Mouse (Mus musculus) central nervous system, embryonic 14 days (tissue): ENCODE data around the gene Ecpas. TPM values are rescaled to one million over a fixed set of nuclear protein-coding genes. Genes with fewer than 3 reads are reported as not detected.

Source experiments
- polyA plus RNA-seq: library from polyadenylated mRNA; depleted of rRNA; stranded (reverse); fragments of >200 nt; gene quantifications from 2 replicates; pipeline ENCODE4 v1.2.3, GENCODE M21; 2012; rRNA removed

Ecpas gene
- 28.0 and 28.1 TPM in 2 replicates for polyA plus RNA-seq

GRCm38 (mm10) chr4:58912629-58913335 is at the start of gene Ecpas:
Gene Ecpas, minus strand, starts transcription at chr4:58912749.

DNA sequence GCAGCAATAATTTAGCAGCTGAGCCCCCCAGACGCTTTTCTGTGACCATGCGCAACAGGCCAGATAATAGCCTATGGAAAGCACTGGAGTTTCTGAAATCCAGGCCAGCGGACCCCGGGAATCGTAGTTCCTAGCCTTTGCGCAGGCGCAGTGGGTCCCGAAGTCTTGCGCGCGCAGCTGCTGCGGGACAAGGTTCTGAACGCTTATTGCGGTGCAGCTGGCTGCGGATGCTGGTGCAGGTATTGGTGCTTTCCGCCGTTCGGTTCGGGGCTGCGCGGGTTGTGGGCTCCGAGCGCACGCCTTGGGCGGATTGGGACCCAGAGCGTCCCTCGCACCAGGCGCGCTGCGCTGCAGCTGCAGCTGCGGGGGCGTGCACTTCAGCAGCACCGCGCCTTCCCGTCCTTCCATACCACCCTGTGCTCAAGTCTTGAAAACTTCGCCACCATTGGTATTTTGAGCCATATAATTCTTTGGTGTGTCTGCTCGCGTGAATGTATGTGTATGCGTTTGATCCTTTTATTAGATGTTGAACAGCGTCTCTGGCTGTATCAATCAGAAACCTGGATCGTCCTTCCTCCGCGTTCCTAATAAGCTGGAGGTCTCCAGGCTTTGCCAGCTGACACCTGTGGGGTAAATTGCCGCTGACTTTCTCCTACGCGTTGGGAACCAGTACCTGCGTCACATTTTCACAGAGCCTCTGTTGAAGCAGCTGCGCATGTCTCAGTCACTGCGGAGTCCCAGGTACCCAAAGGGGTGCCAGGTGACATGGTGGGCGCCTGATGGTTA is 31.1 kb upstream of the Ecpas start, which contains the start of gene Zkscan16:
TSS of gene Zkscan16 (plus strand) at position 209 of the 786 bp plus-strand sequence.

DNA sequence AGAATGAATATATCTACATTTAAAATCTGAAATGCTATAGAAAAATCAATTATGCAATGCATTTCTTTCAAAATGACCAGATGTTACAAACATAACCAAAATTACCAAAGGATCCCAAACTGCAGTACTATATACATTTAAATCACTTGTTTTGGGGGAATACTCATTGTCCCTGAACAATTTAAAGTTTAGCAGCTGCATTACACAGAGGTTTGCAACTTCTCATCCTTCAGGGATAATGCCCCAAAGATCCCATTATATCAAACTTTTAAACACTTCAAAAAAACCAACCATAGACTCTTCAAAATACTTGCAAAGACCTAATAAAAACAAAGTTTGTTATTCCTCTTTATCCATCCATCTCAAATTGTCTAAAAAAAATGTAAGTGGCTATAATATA is 124.9 kb downstream of the Ecpas start, which contains the start of gene Olfr267:
TSS of gene Olfr267 (minus strand) at position 101 of the 400 bp plus-strand sequence.

Other genes starting within 250 kb of the Ecpas start
- gene Olfr267, start 125.0 kb downstream of the Ecpas start, polyA plus RNA-seq, result 0.31 and 0.36 TPM in 2 replicates
- 2.9 and 3.2 TPM in 2 replicates for gene Zkscan16, start 30.9 kb upstream of the Ecpas start, polyA plus RNA-seq
- gene Ptgr1, start 74.4 kb upstream of the Ecpas start, polyA plus RNA-seq, result 4.0 and 6.1 TPM in 2 replicates
- 4.0 and 6.2 TPM in 2 replicates for gene Dnajc25, start 82.3 kb upstream of the Ecpas start, polyA plus RNA-seq
- gene Gm20503, start 90.5 kb upstream of the Ecpas start, polyA plus RNA-seq, result not detected in 2 replicates
- gene Gng10, start 122.3 kb upstream of the Ecpas start, polyA plus RNA-seq, result 65.4 and 73.0 TPM in 2 replicates
- gene AI481877, start 226.2 kb upstream of the Ecpas start, polyA plus RNA-seq, result not detected in 2 replicates